Mouse (Mus musculus) liver, embryonic 12.5 days (tissue): ENCODE measurements at regions not wholly inside any gene's neighbourhood (a gene's known extent, or its start where the extent isn't known, plus 50 kb on each side); places are given as distances from the start of the nearest gene placed in this dataset.
A peak's percentile ranks its signal among the peaks of the same experiment; 100 is the strongest.
"Not testable (repeated sequence)": the region's sequence is repeated elsewhere in the genome, so short reads cannot be mapped to it uniquely, and the experiment has no call there.

Experiments
- ATAC-seq: fragments of 200-750 bp; cut with Nextera tagmentation; 2 replicates; pipeline ENCODE4 v1.8.0; 2017; ENCODE audit warnings: moderate number of reproducible peaks, mild to moderate bottlenecking, moderate library complexity
- H3K27ac ChIP-seq: fragments of 300-500 bp; sonication (generic); 2 replicates; pipeline ENCODE4 v1.5.1; 2016; ENCODE audit warnings: mild to moderate bottlenecking
- H3K27me3 ChIP-seq: fragments of 300-500 bp; sonication (generic); replicated peaks from 2 replicates; pipeline ENCODE4 v1.6.1; 2016; ENCODE audit warnings: mild to moderate bottlenecking, moderate library complexity
- H3K36me3 ChIP-seq: fragments of 300-500 bp; sonication (generic); 2 replicates; pipeline ENCODE4 v1.6.1; 2016; ENCODE audit warnings: mild to moderate bottlenecking, moderate library complexity
- H3K4me1 ChIP-seq: fragments of 300-500 bp; sonication (generic); 2 replicates; pipeline ENCODE4 v1.6.1; 2016
- H3K4me2 ChIP-seq: fragments of 300-500 bp; sonication (generic); 2 replicates; pipeline ENCODE4 v1.6.1; 2016; ENCODE audit warnings: mild to moderate bottlenecking, moderate library complexity
- H3K4me3 ChIP-seq: fragments of 300-500 bp; sonication (generic); 2 replicates; pipeline ENCODE4 v1.5.1; 2016; ENCODE audit warnings: mild to moderate bottlenecking, moderate library complexity
- H3K9ac ChIP-seq: fragments of 300-500 bp; sonication (generic); 2 replicates; pipeline ENCODE4 v1.6.1; 2016; ENCODE audit warnings: mild to moderate bottlenecking, moderate library complexity
- H3K9me3 ChIP-seq: fragments of 300-500 bp; sonication (generic); replicated peaks from 2 replicates; pipeline ENCODE4 v1.6.1; 2016; ENCODE audit warnings: mild to moderate bottlenecking, moderate library complexity
- WGBS: fragments of 180-500 bp; shearing (Covaris S2); methylation state at CpG from one replicate; pipeline ENCODE4 v1.1.7; 2016; ENCODE audit not compliant: insufficient replicate concordance; 5-methylcytosine and 5-hydroxymethylcytosine counted together

- Histone ChIP-seq H3K9me3 (no peaks in the 10 kb centered on the region), H3K27me3 (0 out of 2 replicates have a peak, but pooled peaks cover 4% of the 10 kb centered on the region), H3K9ac (no peak overlapping the region), H3K4me3 (no peak overlapping the region), H3K4me2 (no peak overlapping the region), H3K4me1 (no peaks in the 10 kb centered on the region; the same call in 1 of the 2 replicates), H3K27ac (no peak overlapping the region), H3K36me3 (no peaks in the 10 kb centered on the region)
- 78% methylated on average over 4 of the region's 4 CpGs for WGBS
- no peak for ATAC-seq
Measured at GRCm38 (mm10) chrX:93888480-93888879, 56.5 kb upstream of the Pdk3 start.

- H3K36me3 ChIP-seq: no peaks in the 10 kb centered on the region
- no peak overlapping the region for H3K27ac ChIP-seq
- no peak overlapping the region for H3K4me2 ChIP-seq
- no peaks in the 10 kb centered on the region; the same call in 1 of the 2 replicates for H3K4me1 ChIP-seq
- H3K27me3 ChIP-seq: 0 out of 2 replicates have a peak, but pooled peaks cover 4% of the 10 kb centered on the region
- no peak overlapping the region for H3K4me3 ChIP-seq
- no peak overlapping the region for H3K9ac ChIP-seq
- H3K9me3 ChIP-seq: no peaks in the 10 kb centered on the region
- ATAC-seq: no peak
- WGBS: 80% methylated on average over 8 of the region's 8 CpGs
Measured at GRCm38 (mm10) chrX:93888966-93889365, 57.0 kb upstream of the Pdk3 start.

- H3K4me2 ChIP-seq: peak overlapping the region; percentile 49
- H3K36me3 ChIP-seq: no peaks in the 10 kb centered on the region
- no peak for ATAC-seq
- no peaks in the 10 kb centered on the region for H3K9me3 ChIP-seq
- WGBS: 36% methylated on average over 13 of the region's 13 CpGs
- H3K27me3 ChIP-seq: 0 out of 2 replicates have a peak, but pooled peaks cover 4% of the 10 kb centered on the region
- no peak overlapping the region for H3K27ac ChIP-seq
- no peaks in the 10 kb centered on the region; the same call in 1 of the 2 replicates for H3K4me1 ChIP-seq
- no peak overlapping the region for H3K9ac ChIP-seq
- peak overlapping the region; percentile 15 for H3K4me3 ChIP-seq
Measured at GRCm38 (mm10) chrX:93889394-93890042, 57.5 kb upstream of the Pdk3 start.

GRCm38 (mm10) chrX:93896838-93897820, 65.1 kb upstream of the Pdk3 start:
- no peak overlapping the region for H3K9ac ChIP-seq
- peak overlapping the region; percentile 73 for H3K27ac ChIP-seq
- no peaks in the 10 kb centered on the region for H3K36me3 ChIP-seq
- 30% methylated on average over 5 of the region's 5 CpGs for WGBS
- H3K4me1 ChIP-seq: peaks cover 21% of the 10 kb centered on the region
- H3K4me2 ChIP-seq: peak overlapping the region; percentile 34
- H3K4me3 ChIP-seq: no peak overlapping the region
- H3K9me3 ChIP-seq: no peaks in the 10 kb centered on the region
- peak; percentile 90 for ATAC-seq
- H3K27me3 ChIP-seq: peaks cover 4% of the 10 kb centered on the region; the same call in 1 of the 2 replicates

GRCm38 (mm10) chrX:93903209-93903608, 65.2 kb upstream of the AU015836 start:
- Histone ChIP-seq H3K9ac (no peak overlapping the region), H3K27ac (no peak overlapping the region), H3K4me1 (peaks cover 30% of the 10 kb centered on the region), H3K4me2 (no peak overlapping the region), H3K4me3 (no peak overlapping the region), H3K27me3 (peaks cover 4% of the 10 kb centered on the region; the same call in 1 of the 2 replicates), H3K9me3 (no peaks in the 10 kb centered on the region), H3K36me3 (no peaks in the 10 kb centered on the region)
- ATAC-seq: peak; percentile 44; the same call in 1 of the 2 replicates

- Histone ChIP-seq H3K4me3 (no peak overlapping the region), H3K36me3 (no peaks in the 10 kb centered on the region), H3K9ac (no peak overlapping the region), H3K27me3 (0 out of 2 replicates have a peak, but pooled peaks cover 3% of the 10 kb centered on the region), H3K9me3 (no peaks in the 10 kb centered on the region), H3K4me1 (peaks cover 29% of the 10 kb centered on the region), H3K27ac (no peak overlapping the region), H3K4me2 (no peak overlapping the region)
- peak; percentile 57 for ATAC-seq
- WGBS: 30% methylated on average over 5 of the region's 5 CpGs
Measured at GRCm38 (mm10) chrX:93905531-93905930, 62.9 kb upstream of the AU015836 start.

GRCm38 (mm10) chrX:93911087-93911840, 57.2 kb upstream of the AU015836 start:
- Histone ChIP-seq H3K36me3 (no peaks in the 10 kb centered on the region), H3K9me3 (no peaks in the 10 kb centered on the region), H3K4me1 (peaks cover 15% of the 10 kb centered on the region; the same call in 1 of the 2 replicates), H3K4me3 (no peak overlapping the region), H3K9ac (peak overlapping the region; percentile 12; the same call in 1 of the 2 replicates), H3K4me2 (peak overlapping the region; percentile 58), H3K27ac (no peak overlapping the region), H3K27me3 (0 out of 2 replicates have a peak, but pooled peaks cover 3% of the 10 kb centered on the region)
- WGBS: 16% methylated on average over 21 of the region's 21 CpGs
- peak; percentile 68 for ATAC-seq

- Histone ChIP-seq H3K4me2 (no peak overlapping the region), H3K27ac (no peak overlapping the region), H3K4me1 (peaks cover 15% of the 10 kb centered on the region; the same call in 1 of the 2 replicates), H3K9ac (no peak overlapping the region), H3K9me3 (no peaks in the 10 kb centered on the region), H3K27me3 (0 out of 2 replicates have a peak, but pooled peaks cover under 1% of the 10 kb centered on the region), H3K4me3 (no peak overlapping the region), H3K36me3 (no peaks in the 10 kb centered on the region)
- ATAC-seq: 0 out of 2 replicates have a peak, but pooled peaks have one; percentile 37
Measured at GRCm38 (mm10) chrX:93915548-93915947, 52.9 kb upstream of the AU015836 start.

- not testable (repeated sequence) for H3K4me3 ChIP-seq, ATAC-seq, H3K9ac ChIP-seq, H3K4me1 ChIP-seq, H3K27ac ChIP-seq, H3K4me2 ChIP-seq, H3K9me3 ChIP-seq, H3K36me3 ChIP-seq, H3K27me3 ChIP-seq
- WGBS: 54% methylated on average over 3 of the region's 3 CpGs
Measured at GRCm38 (mm10) chrX:93917367-93917766, 51.1 kb upstream of the AU015836 start.
